Mouse (Mus musculus) brain, embryonic 14.5 days (tissue): Measurements from ENCODE around the gene Sdr42e1.

ENCODE experiments used
- CTCF ChIP-seq: fragments of 200-500 bp; IDR thresholded peaks from 2 replicates; pipeline ENCODE4 v1.5.1; 2012; ENCODE audit warnings: inconsistent platforms, mild to moderate bottlenecking, moderate library complexity, borderline replicate concordance; ENCODE audit not compliant: insufficient read depth, insufficient read length; ENCODE audit errors: extremely low read depth
- POLR2A ChIP-seq: fragments of 200-500 bp; IDR thresholded peaks from 2 replicates; pipeline ENCODE4 v1.6.1; 2012; ENCODE audit warnings: mild to moderate bottlenecking, inconsistent platforms, borderline replicate concordance; ENCODE audit not compliant: poor library complexity, insufficient read depth, insufficient read length, severe bottlenecking; ENCODE audit errors: extremely low read depth

DNA sequence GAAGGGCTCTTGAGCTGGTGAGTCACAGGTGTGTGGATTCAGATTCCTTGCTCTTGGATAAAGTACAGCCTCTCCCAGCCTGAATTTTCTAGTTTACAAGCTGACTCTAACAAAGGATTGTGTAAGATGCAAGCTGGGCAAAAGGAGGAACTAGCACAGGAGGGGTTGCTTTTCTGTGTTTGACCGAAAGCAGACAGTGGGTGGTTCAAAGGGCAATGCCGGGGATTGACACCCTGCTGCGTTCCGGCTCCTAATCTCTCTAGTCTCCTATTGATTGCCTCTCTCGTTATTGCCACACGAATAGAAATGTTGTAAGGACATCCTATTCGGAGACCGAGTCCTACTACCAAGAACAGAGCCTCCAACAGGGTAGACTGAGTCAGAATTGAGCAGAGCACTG is 27.2 kb upstream of the Sdr42e1 start:
- no peak for TF ChIP-seq POLR2A
- TF ChIP-seq CTCF, result no peak
